Mouse (Mus musculus): ENCODE measurements around the gene Gm49337.

DNA sequence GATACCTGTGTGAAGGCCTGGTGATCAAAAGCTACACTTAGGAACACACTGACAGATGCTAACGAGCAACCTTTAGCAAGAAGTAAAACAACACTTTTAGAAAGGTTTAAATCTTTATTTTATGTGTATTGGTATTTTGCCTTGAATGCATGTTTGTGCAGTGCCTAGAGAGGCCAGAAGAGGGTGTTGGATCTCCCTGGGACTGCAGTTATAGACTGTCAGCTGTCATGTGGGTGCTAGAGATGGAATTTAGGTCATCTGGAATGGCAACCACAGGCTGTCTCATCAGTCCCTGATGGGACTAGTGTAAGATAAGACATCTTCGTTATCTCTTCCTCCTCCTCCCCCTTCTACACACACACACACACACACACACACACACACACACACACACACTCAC is 25.2 kb downstream of the Gm49337 start:
- TF ChIP-seq CTCF (IDR thresholded peaks at IDR 0.05; ENCODE audit: borderline replicate concordance, insufficient read depth, low read length), result no peak
- no peak for TF ChIP-seq POLR2A (IDR thresholded peaks at IDR 0.05; ENCODE audit: low read depth, low read length)

Data from embryonic fibroblast, embryonic 13.5 days (primary cell).